Mouse (Mus musculus) hindbrain, embryonic 14.5 days (tissue): ENCODE results near the gene Srpr. TPM values are rescaled to one million over a fixed set of nuclear protein-coding genes. Genes with fewer than 3 reads are reported as not detected.
A peak's percentile ranks its signal among the peaks of the same experiment; 100 is the strongest.

Experiments used
- ATAC-seq: fragments of 200-750 bp; cut with Nextera tagmentation; 2 replicates; pipeline ENCODE4 v1.8.0; 2017; ENCODE audit warnings: moderate number of reproducible peaks, mild to moderate bottlenecking, moderate TSS enrichment, moderate library complexity; ENCODE audit not compliant: low FRiP score
- DNase-seq: peaks from one replicate; pipeline ENCODE4 v3.0.0-alpha.2; 2015; ENCODE audit warnings: low spot score
- H3K27ac ChIP-seq: fragments of 300-500 bp; sonication (generic); 2 replicates; pipeline ENCODE4 v1.5.1; 2014; ENCODE audit warnings: mild to moderate bottlenecking, moderate library complexity
- H3K27me3 ChIP-seq: fragments of 300-500 bp; sonication (generic); 2 replicates; pipeline ENCODE4 v1.6.1; 2014; ENCODE audit warnings: mild to moderate bottlenecking, low read length, mixed read lengths; ENCODE audit not compliant: control insufficient read depth, insufficient read depth
- H3K36me3 ChIP-seq: fragments of 300-500 bp; sonication (generic); replicated peaks from 2 replicates; pipeline ENCODE4 v1.6.1; 2014; ENCODE audit not compliant: control insufficient read depth, insufficient read depth
- H3K4me1 ChIP-seq: fragments of 300-500 bp; sonication (generic); replicated peaks from 2 replicates; pipeline ENCODE4 v1.6.1; 2014; ENCODE audit warnings: antibody characterized with exemption, low read length, mixed read lengths; ENCODE audit not compliant: control insufficient read depth, insufficient read depth
- H3K4me2 ChIP-seq: fragments of 300-500 bp; sonication (generic); replicated peaks from 2 replicates; pipeline ENCODE4 v1.6.1; 2014; ENCODE audit warnings: mild to moderate bottlenecking, moderate library complexity
- H3K4me3 ChIP-seq: fragments of 300-500 bp; sonication (generic); replicated peaks from 2 replicates; pipeline ENCODE4 v1.5.1; 2014; ENCODE audit warnings: mild to moderate bottlenecking, low read length
- H3K9ac ChIP-seq: fragments of 300-500 bp; sonication (generic); 2 replicates; pipeline ENCODE4 v1.6.1; 2014
- H3K9me3 ChIP-seq: fragments of 300-500 bp; sonication (generic); 2 replicates; pipeline ENCODE4 v1.6.1; 2016; ENCODE audit warnings: low read length; ENCODE audit not compliant: control insufficient read depth
- WGBS: fragments of 180-500 bp; shearing (Covaris S2); extraction: QIAGEN DNeasy Blood & Tissue Kit; methylation state at CpG from one replicate; pipeline ENCODE4 v1.1.7; 2014; 5-methylcytosine and 5-hydroxymethylcytosine counted together
- polyA plus RNA-seq: library from polyadenylated mRNA; unstranded; fragments of >200 nt; fragmentation: Nextera tagmentation; extraction: Ambion mirVana; gene quantifications from 2 replicates; pipeline ENCODE4 v1.2.1, GENCODE M21; 2014

Srpr gene
- polyA plus RNA-seq: 69.5 and 80.1 TPM in 2 replicates

DNA sequence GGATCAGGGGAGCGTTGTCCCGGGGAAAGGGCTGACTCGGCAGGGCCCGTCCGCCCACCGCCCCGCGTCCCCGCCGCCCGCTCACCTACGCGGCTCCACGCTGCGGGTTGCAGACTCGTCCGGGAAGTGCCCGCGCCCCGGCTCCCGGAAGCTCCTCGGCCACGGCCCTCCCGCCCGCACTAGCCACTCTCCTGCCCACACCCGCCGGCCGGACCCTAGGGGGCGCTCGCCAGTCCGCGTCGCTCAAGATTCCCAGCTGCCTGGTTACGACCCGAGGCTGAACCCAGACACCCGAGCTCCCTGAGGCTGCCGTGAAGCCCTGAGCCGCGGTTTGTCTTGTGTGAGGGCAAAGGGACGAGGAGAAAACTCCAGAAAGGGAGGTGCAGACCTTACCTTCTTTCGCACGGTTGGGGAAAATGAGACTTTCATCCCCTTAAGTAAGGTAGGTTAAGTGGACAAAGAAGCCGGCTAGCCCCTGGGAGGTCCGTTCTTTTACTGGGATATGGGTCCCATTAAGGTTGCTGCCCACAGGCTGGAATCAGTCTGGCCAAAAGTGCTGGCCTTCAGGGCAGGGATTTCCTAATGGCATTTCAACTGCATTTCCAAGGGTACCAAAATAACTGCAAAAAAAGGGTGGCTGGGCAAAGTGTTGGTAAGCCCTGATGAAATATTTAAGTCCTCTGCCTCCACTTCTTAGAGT is at the start of gene Srpr, which contains the start of gene Tirap:
Gene Srpr, plus strand, starts transcription at position 404 of the 700 bp plus-strand sequence.
Gene Tirap, minus strand, starts transcription at position 520 of the 700 bp plus-strand sequence.
- Histone ChIP-seq H3K27me3 (no peaks in the 10 kb centered on the region), H3K27ac (peak within 1 kb of the TSS; percentile 46; the same call in 1 of the 2 replicates), H3K9ac (peak within 1 kb of the TSS; percentile 62), H3K9me3 (no peaks in the 10 kb centered on the region), H3K4me1 (peaks cover 9% of the 10 kb centered on the region; the same call in 1 of the 2 replicates), H3K36me3 (peaks cover 15% of the 10 kb centered on the region), H3K4me3 (peak within 1 kb of the TSS; percentile 49), H3K4me2 (peak within 1 kb of the TSS; percentile 75)
- DNase-seq (peak; percentile 80), ATAC-seq (peak; percentile 86)
- under 1% methylated on average over 40 of the region's 44 CpGs for WGBS

DNA sequence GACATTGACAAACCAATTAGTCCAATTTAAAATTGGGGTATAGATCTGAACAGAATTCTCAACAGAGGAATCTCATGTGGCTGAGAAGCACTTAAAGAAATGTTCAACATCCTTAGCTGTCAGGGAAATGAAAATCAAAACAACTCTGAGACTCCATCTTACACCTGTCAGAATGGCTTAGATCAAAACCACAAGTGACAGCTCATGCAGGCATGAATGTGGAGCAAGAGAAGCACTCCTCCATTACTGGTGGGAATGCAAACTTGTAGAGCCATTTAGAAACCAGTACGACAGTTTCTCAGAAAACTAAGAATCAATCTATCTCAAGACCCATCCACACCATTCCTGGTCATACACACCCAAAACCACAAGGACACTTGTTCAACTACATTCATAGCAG is 47.1 kb upstream of the Srpr start:
- H3K4me2 ChIP-seq: no peak overlapping the region
- H3K9ac ChIP-seq: no peak overlapping the region
- ATAC-seq (no peak), DNase-seq (no peak)
- H3K4me1 ChIP-seq: no peaks in the 10 kb centered on the region
- 97% methylated on average over 1 of the region's 1 CpGs for WGBS
- no peaks in the 10 kb centered on the region for H3K9me3 ChIP-seq
- H3K27ac ChIP-seq: no peak overlapping the region
- H3K36me3 ChIP-seq: no peaks in the 10 kb centered on the region
- no peak overlapping the region for H3K4me3 ChIP-seq
- no peaks in the 10 kb centered on the region for H3K27me3 ChIP-seq

DNA sequence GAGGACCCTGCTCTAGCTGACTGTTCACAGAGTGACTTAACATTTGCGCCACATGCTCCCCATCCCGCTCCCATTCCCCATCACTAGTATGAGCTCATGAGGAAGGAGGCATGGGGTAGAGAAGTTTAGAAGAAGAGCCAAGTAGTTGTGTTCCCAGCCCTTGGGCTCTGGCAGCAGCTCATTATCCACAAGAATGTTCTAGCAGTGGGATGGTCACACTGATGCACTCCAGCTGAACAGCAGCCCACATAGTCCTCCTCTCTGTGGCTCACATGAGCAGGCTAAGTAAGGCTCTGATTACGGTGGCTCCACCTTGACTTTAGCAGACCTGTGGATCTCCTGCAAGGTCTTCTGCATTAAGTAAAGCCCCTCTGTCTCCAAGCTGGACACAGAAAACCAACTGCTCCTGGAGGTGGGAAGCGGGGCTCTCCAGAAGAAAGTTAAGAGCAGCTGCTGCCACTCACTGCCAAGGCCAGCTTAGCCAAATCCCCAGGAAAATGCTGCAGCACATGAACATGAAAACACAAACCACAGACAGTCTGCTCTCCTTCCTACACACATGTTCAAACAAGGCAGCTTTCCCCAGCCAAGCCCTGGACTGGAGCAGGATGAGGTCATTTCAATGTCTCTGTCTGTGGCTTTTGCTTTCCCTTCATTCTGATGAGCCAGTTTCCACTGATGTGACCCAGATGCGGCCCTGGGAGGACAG is 43.8 kb upstream of the Srpr start:
- Histone ChIP-seq H3K9me3 (no peaks in the 10 kb centered on the region), H3K9ac (no peak overlapping the region), H3K4me2 (no peak overlapping the region), H3K27me3 (no peaks in the 10 kb centered on the region), H3K36me3 (no peaks in the 10 kb centered on the region), H3K27ac (no peak overlapping the region), H3K4me1 (no peaks in the 10 kb centered on the region), H3K4me3 (no peak overlapping the region)
- no peak for ATAC-seq
- 94% methylated on average over 5 of the region's 5 CpGs for WGBS
- no peak for DNase-seq

DNA sequence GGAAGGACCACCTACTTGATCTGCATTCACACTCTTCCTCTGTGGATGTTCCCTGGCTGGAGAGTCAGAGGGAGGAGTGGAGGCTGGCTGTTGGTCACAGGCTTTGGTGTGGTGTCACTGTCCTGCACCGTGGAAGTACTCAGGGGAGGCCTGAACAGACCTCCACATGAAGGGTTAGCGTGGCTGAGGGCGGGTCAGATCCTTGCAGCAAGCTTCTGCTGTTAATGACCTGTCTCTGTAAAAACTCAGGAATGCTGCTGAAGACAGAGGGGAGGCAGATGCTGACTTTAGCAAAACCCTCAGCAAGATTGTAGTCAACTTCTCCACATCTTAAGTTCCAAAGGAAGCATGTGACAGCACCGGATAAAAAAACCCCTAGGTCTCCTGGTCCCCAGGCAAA is 43.1 kb upstream of the Srpr start:
- Histone ChIP-seq H3K36me3 (no peaks in the 10 kb centered on the region), H3K4me1 (no peaks in the 10 kb centered on the region), H3K4me3 (no peak overlapping the region), H3K9ac (no peak overlapping the region), H3K27me3 (no peaks in the 10 kb centered on the region), H3K4me2 (no peak overlapping the region), H3K9me3 (no peaks in the 10 kb centered on the region), H3K27ac (no peak overlapping the region)
- WGBS: 95% methylated on average over 4 of the region's 4 CpGs
- ATAC-seq (no peak), DNase-seq (no peak)

DNA sequence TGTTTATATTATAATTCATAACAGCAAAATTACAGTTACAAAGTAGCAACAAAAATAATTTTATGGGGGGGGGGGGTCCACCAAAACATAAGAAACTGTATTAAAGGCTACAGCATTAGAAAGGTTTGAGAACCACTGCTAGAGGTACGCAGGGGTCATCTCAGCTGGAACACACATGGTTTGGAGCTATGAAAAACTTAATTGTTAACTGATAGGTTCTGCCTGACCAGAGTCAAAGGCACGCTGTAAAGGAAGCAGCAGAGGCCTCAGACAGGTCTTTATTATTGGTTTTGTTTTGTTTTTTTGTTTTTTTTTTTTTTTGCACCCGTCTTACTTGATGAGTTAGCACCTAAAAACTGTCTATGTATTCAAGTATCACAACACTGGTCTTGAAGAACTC is 41.5 kb upstream of the Srpr start:
- Histone ChIP-seq H3K27ac (no peak overlapping the region), H3K36me3 (0 out of 2 replicates have a peak, but pooled peaks cover 6% of the 10 kb centered on the region), H3K27me3 (no peaks in the 10 kb centered on the region), H3K9ac (no peak overlapping the region), H3K4me3 (no peak overlapping the region), H3K4me1 (no peaks in the 10 kb centered on the region), H3K9me3 (no peaks in the 10 kb centered on the region), H3K4me2 (no peak overlapping the region)
- DNase-seq (no peak), ATAC-seq (no peak)
- WGBS: 84% methylated on average over 3 of the region's 3 CpGs

DNA sequence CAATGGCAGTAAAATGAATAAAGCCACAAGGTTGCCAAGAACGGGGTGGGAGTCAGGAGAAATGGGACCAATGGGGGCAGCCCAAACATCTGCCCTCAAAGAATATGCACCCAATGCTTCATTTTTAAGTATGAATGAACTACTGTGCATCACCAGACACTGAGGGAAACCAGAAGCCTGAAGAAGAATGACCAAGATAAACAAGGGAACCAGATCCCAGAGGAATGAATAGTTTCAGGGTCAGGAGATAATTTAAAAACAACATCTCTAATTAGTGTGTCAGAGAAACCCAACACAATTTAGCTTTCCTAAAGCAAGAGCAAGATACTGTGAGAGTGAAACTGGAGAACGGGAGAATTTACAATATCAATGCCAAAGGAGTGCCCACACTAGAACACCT is 39.3 kb upstream of the Srpr start:
- no peaks in the 10 kb centered on the region for H3K27me3 ChIP-seq
- no peaks in the 10 kb centered on the region for H3K9me3 ChIP-seq
- ATAC-seq (no peak), DNase-seq (no peak)
- peaks cover 6% of the 10 kb centered on the region; the same call in 1 of the 2 replicates for H3K36me3 ChIP-seq
- no peaks in the 10 kb centered on the region for H3K4me1 ChIP-seq
- H3K27ac ChIP-seq: no peak overlapping the region
- no peak overlapping the region for H3K9ac ChIP-seq
- H3K4me2 ChIP-seq: no peak overlapping the region
- WGBS: 81% methylated on average over 2 of the region's 2 CpGs
- H3K4me3 ChIP-seq: no peak overlapping the region

DNA sequence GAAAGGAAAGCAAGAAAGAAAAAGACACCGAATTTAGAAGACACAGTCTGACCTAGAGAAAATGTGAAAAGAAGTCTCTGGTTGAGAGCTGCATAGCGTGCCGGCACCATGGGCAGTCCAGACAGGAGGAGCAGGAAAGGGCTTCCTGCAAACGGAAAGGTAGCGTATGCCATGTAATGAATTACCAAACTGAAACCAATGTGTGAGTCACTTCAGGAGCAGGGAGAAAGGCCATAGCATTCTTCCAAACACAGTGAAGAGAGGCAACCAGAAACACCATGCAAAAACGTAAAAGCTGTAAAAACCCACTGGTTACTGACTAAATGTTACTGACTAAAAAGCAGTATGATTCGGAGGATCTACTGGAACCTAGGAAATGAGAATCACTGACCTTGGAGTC is 38.3 kb upstream of the Srpr start:
- Histone ChIP-seq H3K9ac (no peak overlapping the region), H3K4me1 (no peaks in the 10 kb centered on the region), H3K4me2 (no peak overlapping the region), H3K27ac (no peak overlapping the region), H3K27me3 (no peaks in the 10 kb centered on the region), H3K9me3 (no peaks in the 10 kb centered on the region), H3K36me3 (peaks cover 6% of the 10 kb centered on the region; the same call in 1 of the 2 replicates), H3K4me3 (no peak overlapping the region)
- 88% methylated on average over 7 of the region's 7 CpGs for WGBS
- DNase-seq (no peak), ATAC-seq (no peak)

DNA sequence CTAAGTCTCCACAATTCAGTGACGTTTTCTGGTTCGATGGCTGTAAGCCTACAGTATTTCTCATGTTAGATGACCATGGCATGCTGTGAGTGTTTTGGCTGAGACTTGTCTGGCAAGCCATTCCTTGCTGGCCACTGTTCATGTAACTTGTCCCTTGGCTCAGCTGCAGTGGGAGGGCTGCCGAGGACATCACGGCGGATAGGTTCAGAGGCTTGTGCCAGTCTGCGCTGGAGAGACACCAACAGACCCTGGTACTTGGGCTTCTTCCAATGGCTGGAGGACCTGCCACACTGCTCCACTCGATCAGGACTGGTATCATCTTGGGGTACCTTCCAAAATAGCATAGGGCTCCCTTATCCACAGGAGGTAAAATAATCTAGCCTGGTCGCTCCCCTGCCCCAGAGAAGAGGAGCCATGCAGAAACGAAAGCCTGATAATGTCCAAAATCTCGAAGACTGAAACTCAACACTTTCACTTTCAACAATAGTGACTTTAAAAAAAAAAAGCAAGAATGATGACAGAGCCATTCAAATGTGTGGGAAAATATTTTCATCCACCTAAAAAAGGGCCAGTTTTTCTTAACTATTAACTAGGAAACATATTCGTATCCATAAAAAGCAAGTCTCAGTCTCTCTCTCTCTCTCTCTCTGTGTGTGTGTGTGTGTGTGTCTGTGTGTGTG is 36.8 kb upstream of the Srpr start:
- Histone ChIP-seq H3K4me1 (no peaks in the 10 kb centered on the region), H3K36me3 (peaks cover 6% of the 10 kb centered on the region; the same call in 1 of the 2 replicates), H3K4me3 (no peak overlapping the region), H3K27me3 (no peaks in the 10 kb centered on the region), H3K4me2 (no peak overlapping the region), H3K27ac (no peak overlapping the region), H3K9me3 (no peaks in the 10 kb centered on the region), H3K9ac (no peak overlapping the region)
- WGBS: 93% methylated on average over 11 of the region's 11 CpGs
- no peak for DNase-seq
- no peak for ATAC-seq
